Comparison of ENCODE assay signal across 11 mouse cellular contexts in the genomic region with DNA sequence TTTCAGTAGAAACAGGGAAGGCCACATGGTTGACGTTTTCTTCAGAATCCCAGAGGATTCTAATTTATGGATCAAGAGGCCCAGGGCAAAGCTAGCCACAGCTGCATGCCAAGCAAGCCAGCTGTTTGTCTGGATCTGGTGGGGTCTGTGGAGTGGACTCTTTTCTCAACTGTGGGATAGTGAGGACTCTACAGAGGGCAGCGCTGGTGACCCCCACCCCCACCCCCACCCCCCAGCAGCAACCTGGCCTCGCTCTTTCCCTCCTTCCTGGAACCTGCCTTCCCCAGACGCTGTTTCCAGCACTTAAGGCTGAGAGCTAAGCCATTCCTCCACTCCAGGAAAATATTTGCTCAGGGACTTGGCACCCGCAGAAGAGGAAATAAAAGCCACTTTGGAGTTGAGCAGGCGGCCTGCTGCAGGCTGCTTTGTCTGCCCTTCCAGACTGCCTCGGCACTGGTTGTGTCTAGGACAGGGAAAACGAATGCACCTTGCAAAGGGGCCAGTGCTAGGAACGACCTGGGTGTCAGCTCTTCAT. TPM values are rescaled to one million over a fixed set of nuclear protein-coding genes. Genes with fewer than 3 reads are reported as not detected.
DNase-seq lines count a peak whose midpoint lies in the region; ATAC-seq and TF ChIP-seq lines count a peak whose summit lies in the region.
"Had no signal": no experiment of that assay in that cellular context is flagged by ENCODE, and none has a peak within 500 bp of the region (broad histone marks: within the 10 kb centered on the region; RNA-seq: fewer than 3 reads in every experiment).

No protein-coding gene starts in this region.

- H3K36me3 ChIP-seq in liver, adult 2 months (ENCODE audit: control insufficient read depth, insufficient read depth, low read length), result no peaks in the 10 kb centered on the region
- H3K36me3 ChIP-seq in liver, embryonic 12.5 days, result no peaks in the 10 kb centered on the region
- H3K36me3 ChIP-seq in intestine, embryonic 14.5 days (ENCODE audit: control insufficient read depth, insufficient read depth, low read length), result peaks cover 10% of the 10 kb centered on the region
- H3K36me3 ChIP-seq in limb, embryonic 11.5 days (ENCODE audit: control insufficient read depth, insufficient read depth, low read length), result peaks cover 12% of the 10 kb centered on the region
- H3K36me3 ChIP-seq in stomach, embryonic 14.5 days (ENCODE audit: control insufficient read depth, insufficient read depth, low read length), result 0 out of 2 replicates have a peak, but pooled peaks cover 2% of the 10 kb centered on the region
- H3K36me3 ChIP-seq in hindbrain, embryonic 13.5 days, result peaks cover 18% of the 10 kb centered on the region

- H3K79me2 ChIP-seq in liver, adult 2 months (ENCODE audit: control insufficient read depth, insufficient read depth, low read length), result no peaks in the 10 kb centered on the region

- no peak overlapping the region for H3K9ac ChIP-seq in liver, adult 2 months (ENCODE audit: low read depth, low read length)
- H3K9ac ChIP-seq in liver, embryonic 12.5 days, result no peak overlapping the region
- H3K9ac ChIP-seq in intestine, embryonic 14.5 days (ENCODE audit: low read length), result no peak overlapping the region
- no peak overlapping the region for H3K9ac ChIP-seq in limb, embryonic 11.5 days (ENCODE audit: low read length)
- no peak overlapping the region for H3K9ac ChIP-seq in stomach, embryonic 14.5 days (replicated peaks; ENCODE audit: low read depth, low read length)
- no peak overlapping the region for H3K9ac ChIP-seq in hindbrain, embryonic 13.5 days
- H3K9ac ChIP-seq: liver, embryonic 14.5 days had no signal

- H3K27ac ChIP-seq in liver, adult 2 months (replicated peaks; ENCODE audit: insufficient read depth, low read depth, low read length), result no peak overlapping the region; the same call in 1 of the 2 replicates
- no peak overlapping the region for H3K27ac ChIP-seq in liver, embryonic 12.5 days
- peak overlapping the region; percentile 74 for H3K27ac ChIP-seq in intestine, embryonic 14.5 days (ENCODE audit: low read depth)
- H3K27ac ChIP-seq in limb, embryonic 11.5 days (replicated peaks; ENCODE audit: low read depth, low read length), result peak overlapping the region; percentile 84
- peak overlapping the region; percentile 85 for H3K27ac ChIP-seq in stomach, embryonic 14.5 days (ENCODE audit: low read length)
- H3K27ac ChIP-seq in hindbrain, embryonic 13.5 days, result no peak overlapping the region
- H3K27ac ChIP-seq: liver, embryonic 14.5 days had no signal

- DNase-seq in liver, adult 2 months (ENCODE audit: extremely low read depth, low read depth, low spot score), result peak; percentile 55
- DNase-seq in intestine, embryonic 14.5 days (ENCODE audit: low spot score), result no peak
- DNase-seq in limb, embryonic 11.5 days (ENCODE audit: low spot score), result peak; percentile 54
- no peak for DNase-seq in spleen, postnatal 10 days (ENCODE audit: low spot score in 2 of 2)
- DNase-seq in right cerebral cortex, postnatal 25 days, result no peak
- DNase-seq: gastrocnemius, postnatal 10 days had no signal

- 20% methylated on average over 9 of the region's 9 CpGs for WGBS in liver, adult 2 months
- 38% methylated on average over 9 of the region's 9 CpGs for WGBS in liver, embryonic 12.5 days (ENCODE audit: insufficient replicate concordance)
- WGBS in intestine, embryonic 14.5 days, result 24% methylated on average over 9 of the region's 9 CpGs
- WGBS in limb, embryonic 11.5 days, result 32% methylated on average over 9 of the region's 9 CpGs
- WGBS in stomach, embryonic 14.5 days, result 15% methylated on average over 9 of the region's 9 CpGs
- WGBS in hindbrain, embryonic 13.5 days, result 65% methylated on average over 9 of the region's 9 CpGs

- no peak overlapping the region for H3K4me3 ChIP-seq in liver, adult 2 months (ENCODE audit: insufficient read depth, low read depth, low read length)
- H3K4me3 ChIP-seq in liver, embryonic 12.5 days, result no peak overlapping the region
- H3K4me3 ChIP-seq in intestine, embryonic 14.5 days (ENCODE audit: low read depth, low read length), result no peak overlapping the region
- no peak overlapping the region for H3K4me3 ChIP-seq in limb, embryonic 11.5 days (ENCODE audit: low read depth, low read length)
- H3K4me3 ChIP-seq in stomach, embryonic 14.5 days (ENCODE audit: low read depth, low read length), result no peak overlapping the region
- H3K4me3 ChIP-seq in hindbrain, embryonic 13.5 days, result no peak overlapping the region

- no peaks in the 10 kb centered on the region for H3K27me3 ChIP-seq in liver, adult 2 months (ENCODE audit: control insufficient read depth, insufficient read depth, low read length)
- no peaks in the 10 kb centered on the region for H3K27me3 ChIP-seq in liver, embryonic 12.5 days (replicated peaks)
- H3K27me3 ChIP-seq in intestine, embryonic 14.5 days (replicated peaks; ENCODE audit: control insufficient read depth, insufficient read depth, low read length), result no peaks in the 10 kb centered on the region
- H3K27me3 ChIP-seq in limb, embryonic 11.5 days (ENCODE audit: control insufficient read depth, insufficient read depth, low read length), result no peaks in the 10 kb centered on the region
- no peaks in the 10 kb centered on the region for H3K27me3 ChIP-seq in stomach, embryonic 14.5 days (ENCODE audit: control insufficient read depth, insufficient read depth, low read length)
- no peaks in the 10 kb centered on the region for H3K27me3 ChIP-seq in hindbrain, embryonic 13.5 days
- H3K27me3 ChIP-seq: CH12.LX had no signal

- TF ChIP-seq CTCF in liver, adult 2 months (IDR thresholded peaks at IDR 0.05; ENCODE audit: low read depth, low read length), result no peak

- H3K9me3 ChIP-seq in liver, embryonic 12.5 days (replicated peaks), result no peaks in the 10 kb centered on the region
- H3K9me3 ChIP-seq in intestine, embryonic 14.5 days (ENCODE audit: control insufficient read depth, low read length), result peaks cover 5% of the 10 kb centered on the region; the same call in 1 of the 2 replicates
- peaks cover 5% of the 10 kb centered on the region; the same call in 1 of the 2 replicates for H3K9me3 ChIP-seq in limb, embryonic 11.5 days (ENCODE audit: control insufficient read depth, low read length)
- H3K9me3 ChIP-seq in stomach, embryonic 14.5 days (ENCODE audit: control insufficient read depth, low read depth, low read length), result no peaks in the 10 kb centered on the region
- 0 out of 2 replicates have a peak, but pooled peaks cover 6% of the 10 kb centered on the region for H3K9me3 ChIP-seq in hindbrain, embryonic 13.5 days

- TF ChIP-seq POLR2A in liver, adult 2 months (IDR thresholded peaks at IDR 0.05; ENCODE audit: extremely low read depth, insufficient read depth, low read length), result no peak

- ATAC-seq in liver, embryonic 12.5 days, result no peak
- no peak for ATAC-seq in intestine, embryonic 14.5 days (replicated peaks; ENCODE audit: low FRiP score, low TSS enrichment, low read depth)
- peak; percentile 52; the same call in 1 of the 2 replicates for ATAC-seq in limb, embryonic 11.5 days (ENCODE audit: insufficient number of reproducible peaks, low FRiP score, low TSS enrichment, low read depth)
- peak; percentile 34; the same call in 1 of the 2 replicates for ATAC-seq in stomach, embryonic 14.5 days (ENCODE audit: insufficient number of reproducible peaks, insufficient read depth, low FRiP score, low read depth)
- no peak for ATAC-seq in hindbrain, embryonic 13.5 days (ENCODE audit: low FRiP score)

- H3K4me2 ChIP-seq in liver, embryonic 12.5 days, result no peak overlapping the region
- H3K4me2 ChIP-seq in intestine, embryonic 14.5 days (ENCODE audit: low read length), result no peak overlapping the region
- no peak overlapping the region for H3K4me2 ChIP-seq in limb, embryonic 11.5 days (ENCODE audit: low read depth, severe bottlenecking)
- H3K4me2 ChIP-seq in stomach, embryonic 14.5 days (replicated peaks; ENCODE audit: low read depth, low read length), result no peak overlapping the region
- no peak overlapping the region for H3K4me2 ChIP-seq in hindbrain, embryonic 13.5 days

- H3K4me1 ChIP-seq in liver, adult 2 months (ENCODE audit: control insufficient read depth, insufficient read depth, low read length), result peaks cover 12% of the 10 kb centered on the region
- H3K4me1 ChIP-seq in liver, embryonic 12.5 days, result no peaks in the 10 kb centered on the region
- peaks cover 26% of the 10 kb centered on the region for H3K4me1 ChIP-seq in intestine, embryonic 14.5 days (replicated peaks; ENCODE audit: control insufficient read depth, insufficient read depth, low read length)
- peaks cover 35% of the 10 kb centered on the region for H3K4me1 ChIP-seq in limb, embryonic 11.5 days (ENCODE audit: control insufficient read depth, insufficient read depth, low read length)
- peaks cover 30% of the 10 kb centered on the region for H3K4me1 ChIP-seq in stomach, embryonic 14.5 days (ENCODE audit: control insufficient read depth, insufficient read depth, low read length)
- H3K4me1 ChIP-seq in hindbrain, embryonic 13.5 days (replicated peaks), result no peaks in the 10 kb centered on the region

RNA-seq across cellular contexts. Expression of a gene that starts 27.4 kb away (rescaled TPM):
- 164 and 316 TPM in 2 replicates for total RNA-seq in liver, adult 2 months (2014; rRNA removed)
- 321 and 421 TPM in 2 replicates for polyA plus RNA-seq in liver, adult 2 months (2012; rRNA removed)
- 27.7 and 30.2 TPM in 2 replicates for polyA plus RNA-seq in liver, embryonic 12.5 days (2016; fragmentation: Nextera tagmentation; extraction: Ambion mirVana)
- polyA plus RNA-seq in intestine, embryonic 14.5 days (2014; fragmentation: Nextera tagmentation; extraction: Ambion mirVana), result 93.8 and 96.9 TPM in 2 replicates
- polyA plus RNA-seq in limb, embryonic 11.5 days (2014; fragmentation: Nextera tagmentation; extraction: Ambion mirVana), result 219 and 223 TPM in 2 replicates
- polyA plus RNA-seq in stomach, embryonic 14.5 days (2014; fragmentation: Nextera tagmentation; extraction: Ambion mirVana), result 112 and 129 TPM in 2 replicates
- 23.7 and 25.6 TPM in 2 replicates for polyA plus RNA-seq in hindbrain, embryonic 13.5 days (2015; fragmentation: Nextera tagmentation; extraction: Ambion mirVana)

Comparison
In these comparisons a context has a peak if more than half of its experiments do, and no peak if none do; other contexts are left out.
1. DNase-seq: peak in liver, adult 2 months (single experiment) and limb, embryonic 11.5 days (single experiment); none in intestine, embryonic 14.5 days (single experiment), spleen, postnatal 10 days (0 of 2) and right cerebral cortex, postnatal 25 days (single experiment).
2. H3K27ac ChIP-seq: peak in intestine, embryonic 14.5 days (single experiment), limb, embryonic 11.5 days (single experiment) and stomach, embryonic 14.5 days (single experiment); none in liver, adult 2 months (single experiment), liver, embryonic 12.5 days (single experiment) and hindbrain, embryonic 13.5 days (single experiment).
3. ATAC-seq: peak in limb, embryonic 11.5 days (single experiment) and stomach, embryonic 14.5 days (single experiment); none in liver, embryonic 12.5 days (single experiment), intestine, embryonic 14.5 days (single experiment) and hindbrain, embryonic 13.5 days (single experiment).